Mouse (Mus musculus): ENCODE data around the gene Lars2. TPM values are rescaled to one million over a fixed set of nuclear protein-coding genes. Genes with fewer than 3 reads are reported as not detected.

Lars2 gene
- 124 and 357 TPM in 2 replicates for polyA plus RNA-seq (2021; fragmentation: Nextera tagmentation)
- long read RNA-seq, experiment 1, partial matches to known transcripts = 1 of 8 reads
- long read RNA-seq, experiment 1, other reads (novel, unspliced or antisense) = 6 of 8 reads
- long read RNA-seq, experiment 2, partial matches to known transcripts = 5 of 11 reads
- long read RNA-seq, experiment 2, other reads (novel, unspliced or antisense) = 1 of 11 reads

DNA sequence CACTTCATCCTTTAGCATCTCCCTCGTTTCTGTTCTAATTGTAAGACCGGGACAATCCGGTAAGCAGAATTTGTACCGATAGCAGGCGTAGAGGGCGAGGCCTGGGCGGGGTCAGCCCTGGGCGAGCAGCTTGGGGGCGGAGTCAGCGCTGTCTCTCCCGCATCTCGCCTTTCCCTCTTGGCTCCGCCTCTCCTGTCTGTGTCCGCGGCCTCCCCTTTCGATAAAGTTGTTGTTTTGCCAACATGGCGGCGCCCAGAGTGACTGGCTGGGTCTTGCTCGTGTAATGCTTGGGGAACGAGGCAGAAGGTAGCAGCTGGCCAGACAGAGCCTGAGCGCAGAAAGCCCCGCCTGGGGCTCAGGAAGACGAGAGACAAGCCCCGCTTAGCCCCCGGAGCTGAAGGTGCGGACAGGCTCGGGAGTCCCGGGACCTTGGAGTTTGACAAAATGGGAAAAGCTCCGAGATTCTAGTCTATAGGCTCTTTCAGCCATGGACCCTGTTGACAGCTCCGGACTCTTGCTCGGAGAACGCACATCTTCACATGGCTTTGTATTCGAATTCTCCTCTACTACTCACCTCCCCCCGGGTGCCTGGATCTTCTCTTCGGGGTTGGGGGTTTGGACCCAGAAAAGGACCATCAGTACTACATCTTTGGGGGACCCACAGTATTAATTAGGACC is at the start of gene Lars2:
Gene Lars2 (plus strand): TSS at position 220 of the 678 bp plus-strand sequence.

GRCm38 (mm10) chr9:123478586-123479195 is 112.0 kb downstream of the Lars2 start, which contains the start of gene Limd1:
Gene Limd1 (plus strand): TSS chr9:123478706.

Other genes with a start within 250 kb of the Lars2 start
- gene Clec3b, start 216.0 kb upstream of the Lars2 start, polyA plus RNA-seq (2021; fragmentation: Nextera tagmentation) = 0.41 TPM in 1 of 2 replicates, not detected in the other
- gene Cdcp1, start 150.9 kb upstream of the Lars2 start, polyA plus RNA-seq (2021; fragmentation: Nextera tagmentation) = 0.09 and 0.18 TPM in 2 replicates
- gene Tmem158, start 106.2 kb upstream of the Lars2 start, polyA plus RNA-seq (2021; fragmentation: Nextera tagmentation) = 9.3 and 83.4 TPM in 2 replicates
- 4.0 and 4.1 TPM in 2 replicates for gene Limd1, start 111.8 kb downstream of the Lars2 start, polyA plus RNA-seq (2021; fragmentation: Nextera tagmentation)
- gene Sacm1l, start 162.8 kb downstream of the Lars2 start, polyA plus RNA-seq (2021; fragmentation: Nextera tagmentation) = 34.6 and 35.7 TPM in 2 replicates

Data from left cerebral cortex, adult 6 months (tissue).